Mouse (Mus musculus) left cerebral cortex, adult 6 months (tissue): ENCODE measurements around the gene Gm10490. TPM values are rescaled to one million over a fixed set of nuclear protein-coding genes. Genes with fewer than 3 reads are reported as not detected.

Source experiments
- long read RNA-seq, 2 experiments: library from polyadenylated mRNA; unstranded; transcript quantifications; one replicate each; pipeline ENCODE4 v2.0.0; 2019 to 2020
- polyA plus RNA-seq: library from polyadenylated mRNA; unstranded; fragments of <200 nt; fragmentation: Nextera tagmentation; gene quantifications from 2 replicates; pipeline ENCODE4 v1.2.3, GENCODE M21; 2021

Gene Gm10490
- polyA plus RNA-seq: not detected in 2 replicates
- long read RNA-seq, experiment 1: 0 reads
- long read RNA-seq, experiment 2: 0 reads

GRCm38 (mm10) chrX:7909242-7909641, at the start of gene Gm10490:
Gene Gm10490 (plus strand): TSS chrX:7909542.

GRCm38 (mm10) chrX:7878007-7878419, 31.3 kb upstream of the Gm10490 start, which contains the start of gene Pim2:
Gene Pim2 (plus strand): TSS chrX:7878262.

GRCm38 (mm10) chrX:7883841-7884567, 25.3 kb upstream of the Gm10490 start, which contains the start of gene Slc35a2:
Gene Slc35a2 (plus strand): TSS chrX:7884028.

GRCm38 (mm10) chrX:7898880-7899874, 10.2 kb upstream of the Gm10490 start, which contains the start of the genes Pqbp1 and Timm17b:
Gene Pqbp1 (minus strand): TSS chrX:7899269.
Gene Timm17b (plus strand): TSS chrX:7899357.

GRCm38 (mm10) chrX:7907735-7908134, 1.6 kb upstream of the Gm10490 start, which contains the start of gene Gm10491:
Gene Gm10491 (minus strand): TSS chrX:7907835.

GRCm38 (mm10) chrX:7919601-7920383, 10.4 kb downstream of the Gm10490 start, which contains the start of gene Pcsk1n:
Gene Pcsk1n (plus strand): TSS chrX:7919822.

GRCm38 (mm10) chrX:7928270-7928790, 19.0 kb downstream of the Gm10490 start, which contains the start of gene Eras:
Gene Eras (minus strand): TSS chrX:7928607.

GRCm38 (mm10) chrX:7947108-7947899, 38.0 kb downstream of the Gm10490 start, which contains the start of gene Hdac6:
Gene Hdac6 (minus strand): TSS chrX:7947889.

Other genes starting within 250 kb of the Gm10490 start
- gene Plp2, start 238.2 kb upstream of the Gm10490 start, polyA plus RNA-seq: 12.5 and 19.4 TPM in 2 replicates
- gene Magix, start 228.3 kb upstream of the Gm10490 start, polyA plus RNA-seq: 0.20 and 0.41 TPM in 2 replicates
- 14.0 and 20.9 TPM in 2 replicates for gene Gpkow, start 212.4 kb upstream of the Gm10490 start, polyA plus RNA-seq
- gene Wdr45, start 195.2 kb upstream of the Gm10490 start, polyA plus RNA-seq: 16.0 and 48.4 TPM in 2 replicates
- 0.53 TPM in 1 of 2 replicates, not detected in the other for gene Gm45208, start 187.3 kb upstream of the Gm10490 start, polyA plus RNA-seq
- 110 and 132 TPM in 2 replicates for gene Praf2, start 181.1 kb upstream of the Gm10490 start, polyA plus RNA-seq
- gene Ccdc120, start 158.6 kb upstream of the Gm10490 start, polyA plus RNA-seq: 7.5 and 8.8 TPM in 2 replicates
- gene Tfe3, start 147.0 kb upstream of the Gm10490 start, polyA plus RNA-seq: 7.3 and 12.4 TPM in 2 replicates
- 35.3 and 40.6 TPM in 2 replicates for gene Gripap1, start 119.8 kb upstream of the Gm10490 start, polyA plus RNA-seq
- 3.7 and 5.4 TPM in 2 replicates for gene Kcnd1, start 87.3 kb upstream of the Gm10490 start, polyA plus RNA-seq
- gene Otud5, start 68.2 kb upstream of the Gm10490 start, polyA plus RNA-seq: 6.5 and 37.5 TPM in 2 replicates
- 34.2 and 39.8 TPM in 2 replicates for gene Pim2, start 31.3 kb upstream of the Gm10490 start, polyA plus RNA-seq
- gene Slc35a2, start 25.5 kb upstream of the Gm10490 start, polyA plus RNA-seq: 17.0 and 19.7 TPM in 2 replicates
- gene Pqbp1, start 10.3 kb upstream of the Gm10490 start, polyA plus RNA-seq: 64.3 and 77.7 TPM in 2 replicates
- 52.7 and 64.9 TPM in 2 replicates for gene Timm17b, start 10.2 kb upstream of the Gm10490 start, polyA plus RNA-seq
- not detected in 2 replicates for gene Gm10491, start 1.7 kb upstream of the Gm10490 start, polyA plus RNA-seq
- 460 and 1,161 TPM in 2 replicates for gene Pcsk1n, start 10.3 kb downstream of the Gm10490 start, polyA plus RNA-seq
- not detected in 2 replicates for gene Eras, start 19.1 kb downstream of the Gm10490 start, polyA plus RNA-seq
- gene Hdac6, start 38.3 kb downstream of the Gm10490 start, polyA plus RNA-seq: 9.2 and 9.8 TPM in 2 replicates
- not detected in 2 replicates for gene Gata1, start 68.5 kb downstream of the Gm10490 start, polyA plus RNA-seq
- 0.33 TPM in 1 of 2 replicates, not detected in the other for gene Glod5, start 109.0 kb downstream of the Gm10490 start, polyA plus RNA-seq
- gene Suv39h1, start 165.2 kb downstream of the Gm10490 start, polyA plus RNA-seq: 7.6 and 9.3 TPM in 2 replicates
- 0.25 and 0.46 TPM in 2 replicates for gene Was, start 181.0 kb downstream of the Gm10490 start, polyA plus RNA-seq
- gene Wdr13, start 223.3 kb downstream of the Gm10490 start, polyA plus RNA-seq: 17.2 and 22.4 TPM in 2 replicates
- 160 and 174 TPM in 2 replicates for gene Rbm3, start 236.3 kb downstream of the Gm10490 start, polyA plus RNA-seq